Mouse (Mus musculus) layer of hippocampus, adult 9-11 months (tissue): ENCODE results near the gene Pcif1.
A peak's percentile ranks its signal among the peaks of the same experiment; 100 is the strongest.
"Not testable (repeated sequence)": the region's sequence is repeated elsewhere in the genome, so short reads cannot be mapped to it uniquely, and the experiment has no call there.

Experiments
- DNase-seq: peaks from one replicate; pipeline ENCODE4 v3.0.0; 2022

Pcif1 gene

GRCm38 (mm10) chr2:164866741-164867551, 12.2 kb upstream of the Pcif1 start:
- no peak for DNase-seq

DNA sequence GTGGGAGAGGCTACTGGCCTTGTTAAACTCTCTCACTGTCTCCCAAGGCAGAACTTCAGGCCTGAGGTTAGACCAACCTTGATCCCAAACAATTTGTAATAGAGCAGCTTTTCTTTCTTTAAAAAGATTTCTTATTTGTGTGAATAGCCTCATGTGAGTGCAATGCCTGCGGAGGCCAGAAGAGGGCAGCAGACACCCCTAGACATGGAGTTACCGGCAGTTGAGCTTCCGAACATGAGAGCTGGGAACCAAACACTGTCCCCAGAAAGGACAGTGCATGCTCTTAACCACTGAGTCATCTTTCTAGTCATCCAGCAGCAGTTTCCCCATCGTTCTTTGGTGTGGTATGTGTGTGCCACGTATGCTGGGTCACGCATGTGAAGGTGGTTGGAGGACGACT, 11.5 kb upstream of the Pcif1 start:
- no peak for DNase-seq

- DNase-seq: no peak
Measured at GRCm38 (mm10) chr2:164868491-164868890, 10.6 kb upstream of the Pcif1 start.

DNA sequence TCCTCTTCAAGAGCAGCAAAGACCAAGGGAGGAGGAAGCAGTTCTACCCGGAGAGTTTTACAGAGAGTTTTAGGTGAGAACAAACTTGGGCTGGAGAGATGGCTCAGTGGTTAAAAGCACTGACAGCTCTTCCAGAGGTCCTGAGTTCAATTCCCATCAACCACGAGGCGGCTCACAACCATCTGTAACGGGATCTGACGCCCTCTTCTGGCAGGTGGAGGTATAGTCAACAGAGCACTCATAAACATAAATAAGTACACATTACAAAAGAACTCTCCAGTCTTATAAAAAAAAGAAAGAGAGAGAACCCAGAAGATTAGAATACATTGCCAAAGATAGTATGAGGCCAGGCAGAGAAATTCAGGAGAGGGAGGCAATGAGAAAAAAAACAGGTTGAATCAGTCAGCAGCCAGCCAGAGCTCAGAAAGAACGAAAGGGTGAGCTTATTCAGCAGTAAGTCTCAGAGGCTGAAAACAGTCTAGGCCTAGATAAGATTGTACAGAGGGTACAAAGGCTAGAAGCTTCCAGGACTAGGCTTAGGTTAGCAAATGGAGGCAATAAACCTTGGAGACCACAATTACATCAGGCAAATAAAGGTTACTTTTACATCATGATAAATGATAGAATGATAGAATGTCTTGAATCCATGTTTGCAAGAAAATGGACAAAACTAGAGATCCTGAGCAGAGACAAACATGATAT, 7.4 kb upstream of the Pcif1 start:
- DNase-seq: no peak

DNA sequence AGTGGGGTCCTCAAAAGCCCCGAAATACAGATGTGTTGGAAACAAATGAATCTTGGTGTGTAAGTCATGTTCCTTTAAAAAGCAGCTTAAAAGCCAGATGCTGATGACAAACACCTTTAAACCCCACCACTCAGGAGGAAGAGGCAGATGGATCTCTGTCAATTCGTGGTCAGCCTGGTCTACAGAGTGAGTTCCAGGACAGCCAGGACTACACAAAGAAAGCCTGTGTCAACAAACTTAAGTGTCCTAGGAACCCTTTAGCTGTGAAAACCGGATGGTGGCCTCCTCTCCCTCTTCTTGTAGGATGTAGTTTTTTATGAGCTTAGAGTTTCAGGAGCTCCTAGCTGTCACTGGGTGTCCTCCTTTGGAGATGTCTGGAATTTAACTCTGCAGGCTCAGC, 5.5 kb upstream of the Pcif1 start:
- no peak for DNase-seq

GRCm38 (mm10) chr2:164874239-164874769, 4.8 kb upstream of the Pcif1 start:
- no peak for DNase-seq

DNA sequence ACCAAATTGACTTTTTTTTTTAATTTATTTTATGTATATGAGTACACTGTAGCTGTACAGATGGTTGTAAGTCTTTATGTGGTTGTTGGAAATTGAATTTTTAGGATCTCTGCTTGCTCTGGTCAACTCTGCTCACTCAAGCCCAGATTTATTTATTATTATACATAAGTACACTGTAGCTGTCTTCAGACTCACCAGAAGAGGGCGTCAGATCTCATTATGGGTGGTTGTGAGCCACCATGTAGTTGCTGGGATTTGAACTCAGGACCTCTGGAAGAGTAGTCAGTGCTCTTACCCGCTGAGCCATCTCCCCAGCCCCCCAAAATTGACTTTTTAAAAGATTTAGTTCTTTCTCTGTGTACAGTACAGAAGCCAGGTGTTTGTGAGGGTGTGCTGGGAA, 3.5 kb upstream of the Pcif1 start:
- not testable (repeated sequence) for DNase-seq

- not testable (repeated sequence) for DNase-seq
Measured at GRCm38 (mm10) chr2:164877376-164878215, 1.5 kb upstream of the Pcif1 start.

GRCm38 (mm10) chr2:164878509-164879227, 436 bp upstream of the Pcif1 start:
- peak; percentile 56 for DNase-seq

GRCm38 (mm10) chr2:164879568-164880277, 619 bp downstream of the Pcif1 start:
- peak; percentile 96 for DNase-seq

DNA sequence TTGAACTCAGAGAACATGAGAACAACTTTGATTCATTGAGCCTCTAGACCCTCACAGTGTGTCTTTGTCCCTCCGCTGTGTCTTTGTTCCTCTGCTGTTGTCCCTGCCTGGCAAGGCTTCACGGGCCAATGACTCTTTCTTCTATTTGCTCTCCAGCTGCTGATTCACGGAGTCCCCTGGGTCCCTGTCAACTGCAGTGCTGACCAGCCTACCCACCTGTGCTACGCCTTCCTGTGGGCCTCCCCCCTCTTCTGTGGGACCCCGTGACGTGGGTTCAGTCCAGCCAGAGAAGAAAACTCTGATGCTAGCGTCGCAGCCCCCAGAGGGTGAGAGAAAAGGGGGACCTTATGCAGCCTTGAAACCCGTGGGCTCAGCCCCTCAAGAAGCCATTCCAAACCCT, 3.5 kb downstream of the Pcif1 start:
- no peak for DNase-seq

GRCm38 (mm10) chr2:164885788-164886187, 6.7 kb downstream of the Pcif1 start:
- DNase-seq: peak; percentile 74

GRCm38 (mm10) chr2:164886617-164887016, 7.5 kb downstream of the Pcif1 start:
- DNase-seq: no peak

GRCm38 (mm10) chr2:164888996-164889395, 9.9 kb downstream of the Pcif1 start:
- DNase-seq: no peak

DNA sequence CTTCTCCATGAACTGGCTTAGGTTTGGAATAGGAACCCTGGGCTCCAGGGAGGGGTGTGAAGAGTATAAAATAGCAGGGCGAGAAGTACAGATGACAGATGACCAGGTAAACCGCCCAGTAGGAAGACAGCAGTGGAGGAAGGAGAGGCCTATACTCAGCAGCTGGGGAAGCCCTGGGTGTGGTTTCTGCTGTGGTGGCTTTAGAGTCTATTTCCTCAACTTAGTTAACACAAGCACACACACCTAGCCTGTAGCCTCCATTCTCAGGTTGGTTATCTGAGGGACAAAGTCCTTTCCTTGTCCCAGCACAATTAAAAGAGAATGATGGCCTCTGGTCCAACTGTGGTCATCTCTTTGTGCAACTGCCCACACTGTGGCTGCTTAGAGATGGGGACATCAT, 10.9 kb downstream of the Pcif1 start:
- DNase-seq: no peak

- DNase-seq: no peak
Measured at GRCm38 (mm10) chr2:164890411-164891049, 11.4 kb downstream of the Pcif1 start.

DNA sequence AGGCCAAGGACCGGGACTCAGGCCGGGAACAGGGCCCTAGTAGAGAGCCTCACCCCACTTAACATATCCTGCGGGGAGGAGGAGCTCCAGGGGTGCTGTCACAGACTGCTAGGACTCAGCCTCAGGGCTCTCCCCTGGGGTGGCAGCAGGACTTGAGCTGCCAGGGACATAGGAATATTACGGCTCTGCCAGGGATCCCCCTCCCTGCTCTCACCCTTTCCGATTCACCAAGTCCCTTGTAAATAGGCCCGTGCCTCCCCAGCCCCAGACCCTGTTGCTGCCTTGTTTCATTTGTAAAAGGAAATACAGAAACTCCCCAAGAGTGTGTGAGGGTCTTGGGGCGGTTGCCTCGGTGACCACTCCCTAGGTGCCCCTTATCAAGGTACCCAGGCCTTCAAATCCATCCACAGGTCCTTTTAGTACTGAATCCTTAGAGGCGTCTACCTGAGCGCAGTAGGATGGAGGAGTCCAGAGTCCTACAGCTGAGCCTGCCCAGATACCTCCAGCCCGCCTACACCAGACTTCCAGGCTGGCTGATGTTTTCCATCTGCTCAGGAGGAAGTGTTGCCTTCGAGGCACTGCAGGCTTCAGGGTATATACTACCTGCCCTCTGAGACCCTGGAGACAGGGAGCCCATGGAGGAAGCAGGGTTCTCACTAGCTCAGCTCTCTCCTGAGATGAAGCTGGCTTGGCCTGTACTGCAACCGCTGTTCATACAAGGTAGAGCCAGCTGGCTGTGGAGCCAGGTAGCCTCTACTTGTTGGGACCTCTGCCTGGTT, 12.1 kb downstream of the Pcif1 start:
- no peak for DNase-seq

DNA sequence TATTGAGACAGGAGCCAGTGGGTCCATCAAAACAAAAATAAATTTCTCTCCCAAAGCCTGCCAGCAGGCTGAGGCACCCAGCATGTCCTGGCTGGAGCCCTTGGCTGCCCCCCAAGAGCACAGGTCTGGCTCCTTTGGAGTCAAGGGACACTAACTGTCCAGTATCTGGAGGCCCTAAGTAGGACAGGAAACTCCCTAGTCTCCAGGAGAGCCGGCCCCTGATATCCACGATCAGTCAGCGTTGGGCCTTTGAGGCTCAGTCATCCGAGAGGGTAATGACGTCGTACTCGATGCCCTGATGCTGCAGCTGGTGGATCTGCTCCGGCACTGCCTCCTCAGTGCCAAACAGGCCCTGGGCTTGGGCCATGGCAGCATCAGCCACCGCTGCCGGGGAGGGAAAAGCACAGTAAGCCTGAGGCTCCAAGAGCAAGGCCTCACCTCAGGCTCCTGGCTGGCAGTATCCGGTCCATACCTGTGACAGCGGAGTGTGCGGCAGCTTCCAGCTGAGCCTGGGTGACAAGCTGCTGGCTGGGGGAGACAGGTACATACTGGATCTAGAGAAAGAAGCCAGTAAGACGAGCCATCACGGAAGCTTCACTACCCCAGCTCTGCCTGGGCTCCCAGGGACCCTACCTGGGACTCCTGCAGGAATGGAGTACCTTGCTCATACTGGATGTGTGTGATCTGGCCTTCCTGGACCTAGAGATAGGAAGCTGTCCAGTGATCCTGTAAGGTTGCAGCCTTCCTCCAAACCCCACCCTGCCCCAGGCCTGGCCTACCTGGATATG, 13.0 kb downstream of the Pcif1 start:
- DNase-seq: no peak

DNA sequence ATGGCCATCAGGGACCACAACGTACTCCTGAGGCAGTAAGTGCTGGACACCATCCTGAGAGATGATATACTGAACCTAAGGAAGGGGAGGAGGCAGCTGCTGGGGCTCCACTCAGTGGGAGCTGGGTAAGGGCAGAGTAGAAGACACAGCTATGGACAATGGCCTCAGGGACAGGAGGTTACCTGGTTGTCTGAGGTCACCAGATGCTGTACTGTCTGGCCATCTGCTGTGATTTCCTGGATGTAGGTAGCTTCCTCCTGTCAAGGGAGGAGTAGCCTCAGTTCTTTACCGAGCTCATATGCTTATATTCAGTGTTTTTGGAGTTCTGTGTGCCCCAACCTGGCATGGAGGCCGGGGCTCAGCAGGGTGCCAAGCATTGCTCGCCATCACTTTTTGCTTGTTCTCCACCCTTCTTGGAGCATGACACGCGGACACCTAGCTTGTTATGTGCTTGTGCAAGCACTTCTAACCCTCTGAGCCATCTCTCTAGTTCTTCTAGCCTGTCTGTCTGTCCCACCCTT, 13.7 kb downstream of the Pcif1 start:
- DNase-seq: no peak
